Mouse (Mus musculus) adipocyte (in vitro differentiated cells): ENCODE results near the gene Slk.

Experiments
- DNase-seq: peaks from one replicate; pipeline ENCODE4 v3.0.0-alpha.2; 2016; ENCODE audit warnings: low spot score

Slk gene

DNA sequence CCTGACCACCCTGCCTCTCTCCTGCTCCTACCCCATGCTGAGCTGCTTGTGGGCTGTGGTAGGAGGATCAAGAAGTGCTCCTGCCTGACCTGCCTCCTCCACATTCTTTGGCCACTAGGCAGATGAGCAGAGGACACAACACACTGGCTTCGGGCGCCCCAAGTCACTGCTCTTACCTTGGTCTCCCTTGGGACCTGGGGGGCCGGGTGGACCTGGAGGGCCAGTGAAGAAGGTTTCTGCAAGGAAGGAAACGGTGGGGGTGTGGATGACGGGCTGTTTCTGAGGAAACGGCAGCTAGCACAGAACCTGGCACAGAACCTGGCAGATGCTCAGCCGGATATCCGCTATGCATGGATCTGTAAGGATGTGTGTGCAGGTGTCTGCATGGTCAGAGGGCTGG is 73.7 kb downstream of the Slk start:
- no peak for DNase-seq

DNA sequence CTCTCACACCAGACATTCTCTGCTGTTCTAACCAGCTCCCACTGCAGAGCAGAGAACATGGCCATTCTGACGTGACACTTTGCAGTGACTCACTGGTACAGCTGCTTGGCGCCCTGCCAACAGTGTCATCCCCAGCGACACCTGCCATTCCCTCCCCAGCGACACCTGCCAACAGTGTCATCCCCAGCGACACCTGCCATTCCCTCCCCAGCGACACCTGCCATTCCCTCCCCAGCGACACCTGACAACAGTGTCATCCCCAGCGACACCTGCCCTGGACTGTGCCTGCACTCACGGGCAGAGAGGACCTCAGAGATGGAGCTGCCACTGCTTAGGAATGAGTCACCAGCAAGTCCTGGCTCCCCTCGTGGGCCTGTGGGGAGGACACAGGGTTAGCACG is 75.4 kb downstream of the Slk start:
- DNase-seq: no peak

- DNase-seq: peak; percentile 89
Measured at GRCm38 (mm10) chr19:47658914-47659535, 79.5 kb downstream of the Slk start.

DNA sequence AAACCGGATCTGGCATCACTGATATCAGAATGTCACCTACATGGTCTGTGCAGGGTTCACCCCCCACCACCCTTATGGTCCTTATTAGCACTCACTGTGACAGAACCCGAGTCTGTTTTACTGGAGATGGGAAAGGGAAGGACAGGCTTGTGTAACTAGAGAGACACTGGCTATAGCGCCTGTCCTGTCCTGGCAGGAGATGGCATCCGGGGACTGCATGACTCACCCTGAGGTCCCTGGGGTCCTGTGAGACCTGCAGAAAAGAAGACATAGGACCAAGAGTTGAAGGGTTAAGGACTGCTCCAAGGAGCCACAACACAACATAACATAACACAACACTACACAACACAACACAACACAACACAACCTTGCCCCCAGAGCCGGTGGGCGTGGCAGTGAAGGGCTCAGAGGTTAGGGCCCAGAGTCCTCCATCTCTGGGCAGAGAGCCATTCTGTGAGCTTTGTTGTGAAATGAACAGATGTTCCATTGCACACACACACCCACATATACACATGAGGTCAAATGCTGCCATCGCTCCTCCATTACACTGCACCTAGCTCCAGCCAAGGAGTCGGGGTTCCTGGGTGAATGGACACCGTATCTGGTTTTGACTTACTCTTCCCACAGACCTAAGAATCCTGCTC is 80.4 kb downstream of the Slk start:
- peak; percentile 60 for DNase-seq

DNA sequence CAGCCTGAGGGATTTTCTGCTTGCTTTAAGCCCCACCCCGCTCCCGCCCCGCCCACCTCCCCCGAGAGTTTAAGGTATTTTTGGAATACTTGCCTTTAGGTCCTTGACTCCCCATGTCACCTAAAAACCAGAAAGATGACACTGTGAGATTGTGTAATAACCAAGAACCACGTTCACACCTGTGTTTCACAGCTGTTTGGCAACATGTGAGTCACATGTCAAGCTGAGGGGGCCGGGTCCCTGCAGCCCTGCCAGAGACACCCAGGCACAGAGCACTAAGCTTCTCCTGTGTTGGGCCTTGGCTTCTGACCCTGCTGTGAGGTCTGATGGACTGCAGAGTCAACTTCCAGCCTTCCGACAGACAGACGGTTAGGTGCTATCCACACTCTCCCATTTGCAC is 88.1 kb downstream of the Slk start:
- DNase-seq: no peak

DNA sequence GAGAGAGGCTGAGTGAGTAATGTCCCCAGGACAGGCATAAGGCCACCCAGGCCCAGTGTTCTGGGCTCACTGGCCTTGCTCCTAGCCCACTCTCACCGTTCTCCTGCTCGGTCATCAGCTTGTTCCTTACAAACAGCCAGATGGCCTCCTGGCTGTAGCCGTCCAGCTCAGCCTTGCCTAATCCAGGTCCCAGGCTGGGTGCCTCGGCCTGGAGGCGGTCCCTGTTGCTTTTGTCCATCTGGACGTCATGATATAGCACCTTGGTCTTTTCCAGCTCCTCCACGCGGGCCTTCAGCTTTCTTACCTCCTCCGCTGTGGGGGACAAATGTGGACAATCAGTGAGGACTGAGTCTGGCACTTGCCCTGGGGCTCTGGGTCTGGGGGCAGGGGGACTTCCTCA is 88.9 kb downstream of the Slk start:
- DNase-seq: no peak

DNA sequence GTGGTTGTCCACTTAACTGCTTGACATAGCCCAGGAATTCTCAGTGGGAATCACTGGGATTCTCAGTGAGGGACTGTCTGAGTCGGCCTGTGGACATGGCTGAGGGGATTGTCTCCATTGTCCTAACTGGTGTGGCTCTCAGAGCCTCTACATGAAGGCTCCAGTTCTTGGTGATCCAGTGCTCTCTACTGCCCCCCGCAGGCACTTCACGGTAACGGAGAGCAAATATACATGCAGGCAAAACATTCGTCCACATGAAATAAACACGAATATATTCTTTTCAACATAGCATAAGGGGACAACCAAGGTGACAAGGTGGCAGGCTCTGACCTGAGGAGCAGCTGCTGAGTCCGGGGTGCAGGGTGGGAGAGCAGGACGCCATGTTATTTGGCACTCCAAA is 94.9 kb downstream of the Slk start:
- no peak for DNase-seq

GRCm38 (mm10) chr19:47678675-47679074 is 99.2 kb downstream of the Slk start:
- DNase-seq: no peak

- no peak for DNase-seq
Measured at GRCm38 (mm10) chr19:47689592-47689991, 110.1 kb downstream of the Slk start.

DNA sequence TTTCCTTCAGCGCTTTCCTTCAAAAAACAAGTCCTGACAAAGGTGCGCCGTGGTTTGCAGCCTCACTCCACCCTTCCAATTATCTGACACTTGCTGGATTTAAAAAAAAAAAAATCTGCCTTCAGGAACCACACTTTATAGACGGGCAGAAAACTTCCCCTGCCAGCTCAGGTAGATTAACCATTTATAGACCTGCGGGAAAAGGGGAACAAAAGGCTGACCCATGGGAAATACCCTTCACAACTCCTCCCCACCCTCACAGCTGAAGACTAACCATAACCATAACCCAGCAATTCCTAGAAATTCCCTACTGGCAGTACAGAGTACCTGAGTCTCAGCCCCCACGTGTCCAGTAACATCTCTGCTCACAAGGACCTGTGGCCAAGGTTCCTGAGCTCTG is 112.5 kb downstream of the Slk start, which contains the start of gene Col17a1:
Gene Col17a1, minus strand, starts transcription at position 101 of the 400 bp plus-strand sequence.
- no peak for DNase-seq
